Mouse (Mus musculus) forebrain, embryonic 16.5 days (tissue): ENCODE results near the gene Wdr83. TPM values are rescaled to one million over a fixed set of nuclear protein-coding genes. Genes with fewer than 3 reads are reported as not detected.
A peak's percentile ranks its signal among the peaks of the same experiment; 100 is the strongest.

Source experiments
- ATAC-seq: fragments of 200-750 bp; cut with Nextera tagmentation; 2 replicates; pipeline ENCODE4 v1.8.0; 2017; ENCODE audit warnings: mild to moderate bottlenecking, moderate library complexity
- H3K27ac ChIP-seq: fragments of 300-500 bp; sonication (generic); 2 replicates; pipeline ENCODE4 v1.5.1; 2014; ENCODE audit warnings: low read length, control low read depth
- H3K27me3 ChIP-seq: fragments of 300-500 bp; sonication (generic); replicated peaks from 2 replicates; pipeline ENCODE4 v1.6.1; 2014; ENCODE audit warnings: low read length; ENCODE audit not compliant: control insufficient read depth, insufficient read depth
- H3K36me3 ChIP-seq: fragments of 300-500 bp; sonication (generic); 2 replicates; pipeline ENCODE4 v1.6.1; 2014; ENCODE audit not compliant: control insufficient read depth, insufficient read depth
- H3K4me1 ChIP-seq: fragments of 300-500 bp; sonication (generic); replicated peaks from 2 replicates; pipeline ENCODE4 v1.6.1; 2014; ENCODE audit warnings: low read length; ENCODE audit not compliant: control insufficient read depth, insufficient read depth
- H3K4me2 ChIP-seq: fragments of 300-500 bp; sonication (generic); 2 replicates; pipeline ENCODE4 v1.6.1; 2014; ENCODE audit warnings: mild to moderate bottlenecking, low read length, control low read depth
- H3K4me3 ChIP-seq: fragments of 300-500 bp; sonication (generic); replicated peaks from 2 replicates; pipeline ENCODE4 v1.5.1; 2014; ENCODE audit warnings: mild to moderate bottlenecking, low read length, control low read depth
- H3K9ac ChIP-seq: fragments of 300-500 bp; sonication (generic); replicated peaks from 2 replicates; pipeline ENCODE4 v1.6.1; 2014; ENCODE audit warnings: low read depth, low read length, control low read depth
- H3K9me3 ChIP-seq: fragments of 300-500 bp; sonication (generic); 2 replicates; pipeline ENCODE4 v1.6.1; 2016; ENCODE audit warnings: low read length; ENCODE audit not compliant: control insufficient read depth
- WGBS: fragments of 180-500 bp; shearing (Covaris S2); extraction: QIAGEN DNeasy Blood & Tissue Kit; methylation state at CpG from one replicate; pipeline ENCODE4 v1.1.7; 2014; 5-methylcytosine and 5-hydroxymethylcytosine counted together
- polyA plus RNA-seq: library from polyadenylated mRNA; unstranded; fragments of >200 nt; fragmentation: Nextera tagmentation; extraction: Ambion mirVana; gene quantifications from 2 replicates; pipeline ENCODE4 v1.2.1, GENCODE M21; 2015

The Wdr83 gene
- polyA plus RNA-seq, 1 experiment from 2014 or later = 61.1 TPM

DNA sequence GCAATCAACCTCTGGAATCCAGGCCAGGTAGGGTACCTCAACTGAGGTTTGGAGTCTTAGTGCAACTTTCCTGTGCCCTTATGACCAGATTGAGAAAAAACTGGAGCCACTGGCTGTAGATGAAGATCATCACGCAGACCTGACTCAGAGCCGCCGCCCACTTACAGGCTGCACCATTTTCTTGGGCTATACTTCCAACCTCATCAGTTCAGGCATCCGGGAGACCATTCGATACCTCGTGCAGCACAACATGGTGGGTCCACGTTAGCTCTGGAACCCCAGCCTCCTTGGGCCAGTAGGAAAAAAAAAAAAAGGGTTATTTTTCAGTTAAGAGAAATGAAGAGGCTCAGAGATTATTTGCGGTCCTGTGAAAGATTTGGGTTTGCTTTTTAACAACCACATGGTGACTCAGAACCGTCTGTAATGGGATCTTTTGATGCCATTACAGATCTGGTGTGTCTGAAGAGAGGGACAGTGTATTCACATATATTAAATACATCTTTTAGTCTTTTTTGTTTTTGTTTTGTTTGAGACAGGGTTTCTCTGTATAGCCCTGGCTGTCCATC lies 8.7 kb downstream of the Wdr83 start:
- Histone ChIP-seq H3K9me3 (no peaks in the 10 kb centered on the region), H3K27ac (peak overlapping the region; percentile 95), H3K4me3 (peak overlapping the region; percentile 92), H3K36me3 (peaks cover 18% of the 10 kb centered on the region), H3K4me1 (peaks cover 16% of the 10 kb centered on the region), H3K4me2 (peak overlapping the region; percentile 63), H3K27me3 (no peaks in the 10 kb centered on the region), H3K9ac (peak overlapping the region; percentile 88)
- no peak for ATAC-seq
- 44% methylated on average over 9 of the region's 9 CpGs for WGBS

DNA sequence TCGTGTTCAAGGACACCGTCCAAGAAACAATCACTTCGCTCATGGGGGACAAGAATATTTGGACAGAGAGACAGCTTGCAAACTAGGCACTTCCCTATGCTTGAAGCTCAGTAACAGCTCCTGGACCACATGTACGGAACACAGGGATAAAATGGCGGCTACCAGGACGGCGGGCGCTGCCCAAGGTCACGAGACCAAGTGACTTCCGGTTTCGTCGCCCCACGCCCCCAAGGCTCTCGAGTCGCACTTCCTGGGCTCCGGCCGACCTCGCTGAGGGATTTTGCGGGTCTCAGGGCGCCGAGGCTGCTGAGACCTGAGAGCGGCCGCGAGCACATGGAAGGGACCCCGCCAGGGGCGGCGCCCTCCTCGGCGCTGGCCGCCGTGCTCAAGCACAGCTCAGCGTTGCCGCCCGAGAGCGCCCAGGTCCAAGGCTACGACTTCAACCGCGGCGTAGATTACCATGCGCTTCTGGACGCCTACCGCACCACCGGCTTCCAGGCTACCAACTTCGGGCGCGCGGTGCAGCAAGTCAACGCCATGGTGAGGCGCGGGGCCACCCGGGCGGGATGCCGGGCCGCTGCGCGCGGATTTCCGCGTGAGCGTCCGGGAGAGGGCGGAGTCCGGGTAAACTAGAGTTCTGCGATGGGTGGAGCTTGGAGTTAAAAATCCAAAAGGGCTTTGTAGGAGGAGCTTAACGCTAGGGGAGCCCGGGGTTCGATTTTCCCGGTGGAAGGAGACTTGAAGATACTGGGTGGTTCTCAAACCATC lies 9.4 kb downstream of the Wdr83 start, which contains the start of gene Dhps:
Gene Dhps, plus strand, starts transcription at position 244 of the 768 bp plus-strand sequence.
- Histone ChIP-seq H3K27me3 (no peaks in the 10 kb centered on the region), H3K4me1 (peaks cover 16% of the 10 kb centered on the region), H3K9ac (peak within 1 kb of the TSS; percentile 88), H3K36me3 (peaks cover 18% of the 10 kb centered on the region), H3K4me3 (peak within 1 kb of the TSS; percentile 92), H3K27ac (peak within 1 kb of the TSS; percentile 95), H3K4me2 (peak within 1 kb of the TSS; percentile 63), H3K9me3 (no peaks in the 10 kb centered on the region)
- WGBS = under 1% methylated on average over 68 of the region's 68 CpGs
- ATAC-seq = peak; percentile 92

DNA sequence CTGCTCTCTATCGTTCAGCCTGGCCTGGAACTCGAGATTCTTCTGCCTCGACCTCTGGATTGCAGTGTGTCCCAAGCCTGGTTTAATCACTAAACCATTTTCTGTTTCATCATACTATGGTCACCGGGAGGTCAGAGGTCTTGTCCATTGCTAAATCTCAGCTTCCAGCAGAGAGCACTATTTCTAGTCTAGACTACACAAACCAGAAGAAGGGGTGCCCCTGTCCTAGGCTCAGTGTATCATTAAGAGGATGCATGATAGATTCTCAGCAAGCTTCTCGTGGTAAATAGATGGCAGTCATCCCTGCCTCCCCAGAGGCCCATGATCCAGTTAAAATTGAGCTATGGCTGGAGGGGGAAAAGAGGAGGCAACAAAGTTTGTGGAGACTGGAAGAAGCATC lies 10.1 kb downstream of the Wdr83 start:
- H3K9me3 ChIP-seq = no peaks in the 10 kb centered on the region
- peak overlapping the region; percentile 88 for H3K9ac ChIP-seq
- WGBS = 88% methylated on average over 5 of the region's 5 CpGs
- peaks cover 15% of the 10 kb centered on the region for H3K36me3 ChIP-seq
- no peaks in the 10 kb centered on the region for H3K27me3 ChIP-seq
- H3K4me2 ChIP-seq = peak overlapping the region; percentile 63
- peak overlapping the region; percentile 95 for H3K27ac ChIP-seq
- peaks cover 16% of the 10 kb centered on the region for H3K4me1 ChIP-seq
- ATAC-seq = no peak
- H3K4me3 ChIP-seq = peak overlapping the region; percentile 92

DNA sequence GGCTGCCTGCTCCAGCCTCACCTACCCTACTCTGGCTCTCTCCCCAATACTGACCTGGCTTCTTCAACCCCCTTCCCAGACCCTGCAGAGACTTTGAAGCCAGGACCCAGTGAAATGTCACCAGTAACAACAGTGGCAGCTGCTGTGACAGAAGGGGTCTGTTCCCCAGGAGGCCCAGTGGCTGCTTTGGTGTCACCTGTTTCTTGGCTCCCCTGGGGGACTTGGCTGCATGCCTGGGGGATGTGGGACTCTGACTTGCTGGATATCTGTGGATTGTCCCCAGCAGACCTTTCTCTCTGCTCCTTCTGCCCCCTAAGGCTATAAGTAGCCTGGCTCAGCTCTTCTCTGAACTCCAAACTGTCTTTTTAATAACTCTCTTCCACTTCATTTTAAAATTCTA lies 13.1 kb downstream of the Wdr83 start, which contains the start of gene Gm5741:
Gene Gm5741, minus strand, starts transcription at position 1 of the 400 bp plus-strand sequence.
- ATAC-seq = no peak
- no peak within 1 kb of the TSS for H3K4me3 ChIP-seq
- no peaks in the 10 kb centered on the region for H3K9me3 ChIP-seq
- H3K36me3 ChIP-seq = 0 out of 2 replicates have a peak, but pooled peaks cover 2% of the 10 kb centered on the region
- no peak within 1 kb of the TSS for H3K4me2 ChIP-seq
- H3K9ac ChIP-seq = no peak within 1 kb of the TSS
- no peaks in the 10 kb centered on the region for H3K27me3 ChIP-seq
- no peak within 1 kb of the TSS for H3K27ac ChIP-seq
- peaks cover 14% of the 10 kb centered on the region for H3K4me1 ChIP-seq

DNA sequence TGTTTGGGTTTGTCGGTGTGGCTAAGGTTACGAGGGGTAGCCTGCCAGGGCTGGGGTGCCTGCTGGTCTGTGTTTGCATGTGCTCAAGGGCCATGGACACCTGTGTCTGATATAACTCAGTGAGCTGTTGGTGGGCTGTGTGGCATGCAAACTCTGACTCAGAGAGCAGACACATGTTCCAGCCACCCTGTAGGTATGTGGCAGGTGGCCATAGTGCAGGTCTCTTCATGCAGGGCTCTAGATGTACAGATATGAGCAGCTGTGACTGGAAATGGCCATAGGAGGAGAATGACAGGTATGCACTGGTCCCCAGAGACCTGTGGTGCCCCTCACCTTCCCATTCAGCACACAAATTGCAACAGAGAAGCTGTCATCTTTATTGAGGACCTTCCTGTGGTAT lies 14.0 kb downstream of the Wdr83 start:
- no peaks in the 10 kb centered on the region for H3K27me3 ChIP-seq
- no peak overlapping the region for H3K4me3 ChIP-seq
- peaks cover 11% of the 10 kb centered on the region for H3K4me1 ChIP-seq
- H3K36me3 ChIP-seq = 0 out of 2 replicates have a peak, but pooled peaks cover 2% of the 10 kb centered on the region
- no peak for ATAC-seq
- no peak overlapping the region for H3K9ac ChIP-seq
- H3K9me3 ChIP-seq = no peaks in the 10 kb centered on the region
- no peak overlapping the region for H3K4me2 ChIP-seq
- WGBS = 98% methylated on average over 2 of the region's 2 CpGs
- no peak overlapping the region for H3K27ac ChIP-seq

DNA sequence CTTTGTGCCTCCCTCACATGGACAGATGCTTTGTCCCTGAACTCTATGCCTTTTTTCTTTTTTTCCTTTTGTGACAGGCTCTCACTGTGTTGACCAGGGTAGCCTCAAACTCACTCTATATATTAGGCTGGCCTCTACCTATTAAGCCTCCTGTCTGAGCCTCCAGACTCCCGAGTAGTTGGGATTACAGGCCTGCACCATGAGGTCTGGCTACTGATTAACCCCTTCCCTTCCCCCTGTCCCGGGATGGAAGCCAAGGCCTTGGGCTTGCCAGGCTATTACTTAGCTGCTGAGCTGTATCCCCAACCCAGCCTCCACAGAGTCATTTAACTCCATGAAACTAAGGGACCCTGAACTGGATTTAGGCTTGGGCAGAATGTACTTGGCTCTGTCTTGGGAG lies 15.9 kb downstream of the Wdr83 start:
- 34% methylated on average over 2 of the region's 2 CpGs for WGBS
- no peak overlapping the region for H3K4me2 ChIP-seq
- no peaks in the 10 kb centered on the region for H3K27me3 ChIP-seq
- peaks cover 22% of the 10 kb centered on the region for H3K4me1 ChIP-seq
- H3K36me3 ChIP-seq = 0 out of 2 replicates have a peak, but pooled peaks cover 2% of the 10 kb centered on the region
- H3K27ac ChIP-seq = no peak overlapping the region
- ATAC-seq = no peak
- no peaks in the 10 kb centered on the region for H3K9me3 ChIP-seq
- no peak overlapping the region for H3K4me3 ChIP-seq
- no peak overlapping the region for H3K9ac ChIP-seq

DNA sequence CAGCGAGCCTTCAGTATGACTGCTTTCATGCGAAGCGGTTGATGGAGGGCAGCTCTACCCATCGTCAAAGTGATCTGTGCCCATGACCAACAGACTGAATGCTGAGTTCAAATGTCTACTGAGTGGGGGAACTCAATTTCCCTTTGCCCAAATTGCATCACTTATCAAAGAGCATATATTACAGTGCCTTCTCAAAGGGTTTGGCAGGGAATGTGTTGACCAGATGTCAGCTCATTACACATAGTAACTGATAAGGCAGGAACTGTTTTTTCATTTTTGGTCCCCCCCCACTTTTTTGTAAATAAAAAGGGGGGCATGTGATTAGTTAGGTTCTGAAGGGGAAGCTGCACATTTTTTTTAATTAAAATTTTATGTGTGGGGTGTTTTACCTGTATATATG lies 18.5 kb downstream of the Wdr83 start:
- H3K27me3 ChIP-seq = no peaks in the 10 kb centered on the region
- WGBS = 94% methylated on average over 4 of the region's 4 CpGs
- H3K4me3 ChIP-seq = no peak overlapping the region
- no peaks in the 10 kb centered on the region for H3K9me3 ChIP-seq
- no peak for ATAC-seq
- H3K36me3 ChIP-seq = 0 out of 2 replicates have a peak, but pooled peaks cover 2% of the 10 kb centered on the region
- no peak overlapping the region for H3K27ac ChIP-seq
- H3K9ac ChIP-seq = no peak overlapping the region
- H3K4me1 ChIP-seq = peaks cover 22% of the 10 kb centered on the region
- H3K4me2 ChIP-seq = no peak overlapping the region

DNA sequence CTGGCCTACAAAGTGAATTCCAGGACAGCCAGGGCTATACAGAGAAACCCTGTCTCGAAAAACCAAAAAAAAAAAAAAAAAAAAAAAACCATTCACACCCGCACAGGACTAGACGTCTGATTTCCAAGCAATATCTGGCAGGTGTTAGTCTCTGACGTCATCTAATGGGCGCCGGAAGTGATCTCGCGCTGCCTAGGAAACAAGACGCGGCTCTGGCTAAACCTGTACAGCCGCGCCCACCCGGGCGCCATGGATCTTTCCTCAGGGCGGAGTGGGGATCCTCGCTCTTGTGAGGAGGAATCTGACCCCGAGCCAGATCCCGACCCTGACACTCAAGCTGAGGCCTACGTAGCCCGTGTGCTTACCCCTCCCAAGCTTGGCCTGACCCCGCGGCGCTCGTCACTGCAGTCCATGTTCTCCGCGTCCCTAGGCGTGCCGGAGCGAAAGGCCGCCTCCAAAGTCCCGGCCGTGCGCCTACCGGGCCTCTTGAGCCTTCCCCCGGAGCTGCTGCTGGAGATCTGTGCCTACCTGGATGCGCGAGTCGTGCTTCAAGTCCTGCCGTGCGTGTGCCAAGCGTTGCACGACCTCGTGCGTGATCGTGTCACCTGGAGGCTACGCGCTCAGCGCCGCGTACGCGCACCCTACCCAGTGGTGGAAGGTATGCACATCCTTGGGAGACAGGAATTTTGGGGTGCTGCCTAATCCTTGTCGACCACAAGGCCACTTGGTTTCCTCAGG lies 21.1 kb downstream of the Wdr83 start, which contains the start of gene Fbxw9:
Gene Fbxw9, plus strand, starts transcription at position 177 of the 738 bp plus-strand sequence.
- Histone ChIP-seq H3K9ac (peak within 1 kb of the TSS; percentile 76), H3K9me3 (no peaks in the 10 kb centered on the region), H3K27me3 (no peaks in the 10 kb centered on the region), H3K4me3 (peak within 1 kb of the TSS; percentile 84), H3K4me2 (peak within 1 kb of the TSS; percentile 96), H3K27ac (peak within 1 kb of the TSS; percentile 53; the same call in 1 of the 2 replicates), H3K36me3 (peaks cover 3% of the 10 kb centered on the region; the same call in 1 of the 2 replicates), H3K4me1 (peaks cover 22% of the 10 kb centered on the region)
- ATAC-seq = peak; percentile 94
- 0% methylated on average over 52 of the region's 53 CpGs for whole genome bisulfite sequencing

DNA sequence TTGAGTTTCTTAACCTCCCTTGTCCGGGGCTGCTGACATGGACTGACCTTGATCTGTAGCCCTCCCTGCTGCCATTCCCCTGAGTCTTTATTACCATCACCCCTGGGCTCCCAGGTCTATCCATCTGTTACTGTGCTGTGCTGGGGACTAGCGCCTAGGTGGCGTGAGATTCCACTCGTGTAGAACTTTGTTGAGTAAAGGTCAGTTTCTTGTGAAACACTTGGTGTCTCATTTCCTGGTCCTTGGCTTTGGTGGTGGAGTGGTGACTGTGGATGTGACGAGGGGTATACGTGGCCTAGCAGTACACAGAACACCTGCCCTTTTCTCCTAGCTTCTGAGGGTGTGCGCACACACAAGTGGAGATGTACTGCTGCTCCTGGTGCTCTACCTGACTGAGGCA lies 23.7 kb downstream of the Wdr83 start:
- no peaks in the 10 kb centered on the region for H3K9me3 ChIP-seq
- no peaks in the 10 kb centered on the region for H3K27me3 ChIP-seq
- peaks cover 21% of the 10 kb centered on the region for H3K4me1 ChIP-seq
- no peak overlapping the region for H3K27ac ChIP-seq
- 83% methylated on average over 7 of the region's 7 CpGs for WGBS
- no peak overlapping the region for H3K4me2 ChIP-seq
- H3K4me3 ChIP-seq = no peak overlapping the region
- H3K36me3 ChIP-seq = peaks cover 26% of the 10 kb centered on the region
- ATAC-seq = no peak
- no peak overlapping the region for H3K9ac ChIP-seq
